Mouse (Mus musculus) erythroblast, embryonic 14.5 days (primary cell): ENCODE measurements around the gene Dock4.

Experiments
- GATA1 ChIP-seq: IDR thresholded peaks from 2 replicates; pipeline ENCODE4 v1.6.1; 2012; ENCODE audit warnings: low read length, inconsistent platforms, mixed read lengths
- TAL1 ChIP-seq: IDR thresholded peaks from 3 replicates; pipeline ENCODE4 v1.6.1; 2012; ENCODE audit warnings: low read length, inconsistent platforms, mixed read lengths

DNA sequence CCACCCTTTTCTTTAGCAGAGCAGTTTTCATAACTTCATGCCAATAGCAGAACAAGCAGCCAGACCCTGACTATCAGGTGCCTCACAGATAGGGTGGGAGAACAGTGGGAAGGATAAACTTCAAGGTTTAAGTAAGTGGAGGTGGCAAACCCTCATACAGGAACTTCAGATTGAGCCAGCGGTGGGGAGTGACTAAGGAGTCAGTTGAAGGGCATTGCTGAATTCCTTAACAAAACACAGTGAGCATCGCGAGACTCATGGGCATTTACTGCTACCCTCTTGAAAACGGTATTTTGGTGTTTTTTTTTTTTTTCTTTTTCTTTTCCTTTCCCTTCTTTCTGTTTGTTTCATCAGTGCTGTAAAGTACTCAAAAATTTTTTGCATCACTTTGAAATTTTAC lies 148.4 kb downstream of the Dock4 start:
- no peak for TF ChIP-seq GATA1
- no peak for TF ChIP-seq TAL1
